11 mouse cellular contexts compared by ENCODE assay signal in the genomic region with DNA sequence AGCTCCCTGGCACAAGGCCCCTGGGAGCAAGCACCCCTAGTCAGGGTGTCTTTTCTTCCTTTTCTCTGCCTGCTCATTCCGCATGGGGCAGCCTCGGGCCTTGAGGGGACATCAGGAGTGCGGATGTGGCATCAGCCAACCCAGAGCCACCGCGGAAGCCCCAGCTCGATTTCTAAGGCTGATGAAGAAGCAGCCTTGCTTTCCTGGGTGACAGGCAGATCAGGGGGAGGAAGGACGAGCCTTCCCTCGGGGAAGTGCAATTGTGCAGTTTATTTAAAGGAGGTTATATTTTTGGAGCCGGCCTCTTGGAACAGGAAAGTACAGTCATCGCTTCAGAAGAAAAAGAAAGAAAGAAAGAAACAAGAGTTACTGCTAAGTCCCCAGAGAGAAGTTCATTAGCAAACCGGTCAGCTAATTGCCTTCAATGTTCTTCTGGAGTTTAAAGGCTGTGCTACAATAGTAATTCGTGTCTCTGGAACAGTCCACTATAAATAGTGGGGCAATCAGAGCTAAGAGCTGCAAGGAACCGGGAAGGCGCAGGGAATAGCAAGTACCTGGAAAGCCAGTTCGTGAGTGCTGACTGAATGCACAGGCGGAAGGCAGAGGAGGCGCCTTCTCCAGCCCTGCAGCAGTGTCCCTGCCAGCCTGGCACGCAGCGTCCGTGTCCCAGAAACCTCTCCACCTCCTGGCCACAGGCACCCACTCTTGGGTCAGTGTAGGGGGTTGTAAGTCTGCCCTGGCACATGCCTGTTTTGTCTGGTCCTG. TPM values are rescaled to one million over a fixed set of nuclear protein-coding genes. Genes with fewer than 3 reads are reported as not detected.
A peak's percentile ranks its signal among the peaks of the same experiment; 100 is the strongest.
DNase-seq lines count a peak whose midpoint lies in the region; ATAC-seq and TF ChIP-seq lines count a peak whose summit lies in the region.
"Had no signal": no experiment of that assay in that cellular context is flagged by ENCODE, and none has a peak within 500 bp of the region (broad histone marks: within the 10 kb centered on the region; RNA-seq: fewer than 3 reads in every experiment).

No protein-coding gene starts in this region.

- 40% methylated on average over 20 of the region's 20 CpGs for WGBS in forebrain, embryonic 16.5 days
- 61% methylated on average over 20 of the region's 20 CpGs for WGBS in forebrain, embryonic 11.5 days

- intact Hi-C loops in left cerebral cortex, postnatal 25 days (cut with DNase I): loop anchor here (2.0 to 5.0 kb wide), 2 partner anchors 16 to 386 kb away; no protein-coding TSS in a partner anchor

- H3K9ac ChIP-seq in forebrain, embryonic 16.5 days (replicated peaks; ENCODE audit: low read depth, low read length): 0 out of 2 replicates have a peak overlapping the region, but pooled peaks have one; percentile 8
- H3K9ac ChIP-seq in forebrain, embryonic 11.5 days (ENCODE audit: low read length): no peak overlapping the region
- H3K9ac ChIP-seq: hindbrain, embryonic 15.5 days; limb, embryonic 15.5 days had no signal

- DNase-seq in forebrain, embryonic 11.5 days (ENCODE audit: low spot score): no peak
- DNase-seq in layer of hippocampus, adult 2 months (ENCODE audit: low spot score in 2 of 2): peak; percentile 54 to 57
- no peak for DNase-seq in layer of hippocampus, postnatal 25 days (ENCODE audit: extremely low spot score in 1 of 2, low spot score in 1 of 2)
- DNase-seq in left cerebral cortex, postnatal 25 days (ENCODE audit: low spot score in 2 of 2): peak; percentile 65 to 92
- DNase-seq: cerebellum, adult 11 months had no signal

- no peaks in the 10 kb centered on the region for H3K36me3 ChIP-seq in forebrain, embryonic 16.5 days (ENCODE audit: control insufficient read depth, insufficient read depth)
- no peaks in the 10 kb centered on the region for H3K36me3 ChIP-seq in forebrain, embryonic 11.5 days (ENCODE audit: control insufficient read depth, insufficient read depth, low read length)
- H3K36me3 ChIP-seq: hindbrain, embryonic 15.5 days; limb, embryonic 15.5 days had no signal

- peaks cover 17% of the 10 kb centered on the region for H3K27me3 ChIP-seq in forebrain, embryonic 16.5 days (replicated peaks; ENCODE audit: control insufficient read depth, insufficient read depth, low read length)
- peaks cover 15% of the 10 kb centered on the region for H3K27me3 ChIP-seq in forebrain, embryonic 11.5 days (ENCODE audit: control insufficient read depth, insufficient read depth, low read length)

- peaks cover 5% of the 10 kb centered on the region for H3K4me1 ChIP-seq in forebrain, embryonic 16.5 days (replicated peaks; ENCODE audit: control insufficient read depth, insufficient read depth, low read length)
- H3K4me1 ChIP-seq in forebrain, embryonic 11.5 days (replicated peaks; ENCODE audit: control insufficient read depth, insufficient read depth, low read length): no peaks in the 10 kb centered on the region; the same call in 1 of the 2 replicates
- H3K4me1 ChIP-seq in cortical plate, adult 2 months (ENCODE audit: control insufficient read depth, insufficient read depth, low read length): peaks cover 12% of the 10 kb centered on the region
- H3K4me1 ChIP-seq: hindbrain, embryonic 15.5 days had no signal

- TF ChIP-seq POLR2A in cortical plate, adult 2 months (IDR thresholded peaks at IDR 0.05; ENCODE audit: extremely low read depth, insufficient read depth, low read length): no peak

- TF ChIP-seq CTCF in layer of hippocampus, adult 2 months (conservative IDR thresholded peaks at IDR 0.05): peak; percentile 20; the same call in 1 of the 2 replicates
- no peak for TF ChIP-seq CTCF in cortical plate, adult 2 months (IDR thresholded peaks at IDR 0.05; ENCODE audit: extremely low read depth, insufficient read depth, low read length)

- no peak overlapping the region; the same call in 1 of the 2 replicates for H3K4me2 ChIP-seq in forebrain, embryonic 16.5 days (ENCODE audit: low read length)
- H3K4me2 ChIP-seq in forebrain, embryonic 11.5 days (ENCODE audit: low read depth, low read length, severe bottlenecking): no peak overlapping the region
- H3K4me2 ChIP-seq: hindbrain, embryonic 15.5 days; limb, embryonic 15.5 days had no signal

- H3K9me3 ChIP-seq in forebrain, embryonic 16.5 days (ENCODE audit: control insufficient read depth, low read length): no peaks in the 10 kb centered on the region
- no peaks in the 10 kb centered on the region for H3K9me3 ChIP-seq in forebrain, embryonic 11.5 days (ENCODE audit: control insufficient read depth, low read length)
- H3K9me3 ChIP-seq: hindbrain, embryonic 15.5 days; limb, embryonic 15.5 days had no signal

- H3K4me3 ChIP-seq in forebrain, embryonic 16.5 days (replicated peaks; ENCODE audit: low read length): no peak overlapping the region
- H3K4me3 ChIP-seq in forebrain, embryonic 11.5 days (ENCODE audit: low read depth, low read length): no peak overlapping the region
- H3K4me3 ChIP-seq in layer of hippocampus, adult 2 months: peak overlapping the region; percentile 20; the same call in 1 of the 2 replicates
- no peak overlapping the region for H3K4me3 ChIP-seq in cortical plate, adult 2 months (ENCODE audit: insufficient read depth, low read length)
- H3K4me3 ChIP-seq: hindbrain, embryonic 15.5 days; limb, embryonic 15.5 days had no signal

- ATAC-seq in forebrain, embryonic 16.5 days: no peak
- ATAC-seq in forebrain, embryonic 11.5 days (replicated peaks; ENCODE audit: low FRiP score): no peak
- ATAC-seq in erythroblast, adult 5-6 weeks (replicated peaks; ENCODE audit: low FRiP score, poor library complexity, severe bottlenecking): no peak
- ATAC-seq in megakaryocyte progenitor cell, adult 5-6 weeks (replicated peaks; ENCODE audit: poor library complexity): no peak

- no peak overlapping the region for H3K27ac ChIP-seq in forebrain, embryonic 16.5 days (ENCODE audit: low read length)
- no peak overlapping the region for H3K27ac ChIP-seq in forebrain, embryonic 11.5 days (ENCODE audit: low read depth, low read length)
- H3K27ac ChIP-seq in layer of hippocampus, adult 2 months: peak overlapping the region; percentile 84
- peak overlapping the region; percentile 69 for H3K27ac ChIP-seq in cortical plate, adult 2 months (ENCODE audit: insufficient read depth, low read length)
- H3K27ac ChIP-seq: hindbrain, embryonic 15.5 days; limb, embryonic 15.5 days had no signal

RNA-seq across cellular contexts. Expression of a gene that starts 24.4 kb away (rescaled TPM):
- polyA plus RNA-seq in forebrain, embryonic 16.5 days (2015; fragmentation: Nextera tagmentation; extraction: Ambion mirVana): 436 and 438 TPM in 2 replicates
- 290 and 324 TPM in 2 replicates for polyA plus RNA-seq in forebrain, embryonic 11.5 days (2014; fragmentation: Nextera tagmentation; extraction: Ambion mirVana)
- total RNA-seq in layer of hippocampus, adult 2 months (2021): 100 to 1,000 TPM; 352 to 358 TPM
- total RNA-seq in layer of hippocampus, postnatal 25 days (2021): 100 to 1,000 TPM; 332 to 335 TPM
- polyA plus RNA-seq in cortical plate, adult 2 months (2012; rRNA removed): 519 and 613 TPM in 2 replicates
- total RNA-seq in left cerebral cortex, postnatal 25 days (2021): 100 to 1,000 TPM; 349 to 350 TPM
- 4.8 and 17.3 TPM in 2 replicates for total RNA-seq in erythroblast, adult 5-6 weeks (2015; ENCODE audit: low replicate concordance)
- 44.9 and 46.9 TPM in 2 replicates for total RNA-seq in erythroblast, adult 5-6 weeks (2017; ENCODE audit: low replicate concordance)
- total RNA-seq in megakaryocyte progenitor cell, adult 5-6 weeks (2015): 56.7 and 60.6 TPM in 2 replicates
- 336 and 416 TPM in 2 replicates for total RNA-seq in megakaryocyte progenitor cell, adult 5-6 weeks (2017)

RNA-seq across cellular contexts. Expression of a gene that starts 36.1 kb away (rescaled TPM):
- 71.2 and 78.2 TPM in 2 replicates for polyA plus RNA-seq in forebrain, embryonic 16.5 days (2015; fragmentation: Nextera tagmentation; extraction: Ambion mirVana)
- 52.3 and 57.9 TPM in 2 replicates for polyA plus RNA-seq in forebrain, embryonic 11.5 days (2014; fragmentation: Nextera tagmentation; extraction: Ambion mirVana)
- 100 to 1,000 TPM; 207 to 216 TPM for total RNA-seq in layer of hippocampus, adult 2 months (2021)
- total RNA-seq in layer of hippocampus, postnatal 25 days (2021): 100 to 1,000 TPM; 233 TPM
- polyA plus RNA-seq in cortical plate, adult 2 months (2012; rRNA removed): 241 and 251 TPM in 2 replicates
- total RNA-seq in left cerebral cortex, postnatal 25 days (2021): 100 to 1,000 TPM; 258 to 277 TPM
- total RNA-seq in erythroblast, adult 5-6 weeks (2015; ENCODE audit: low replicate concordance): 3.3 and 5.8 TPM in 2 replicates
- total RNA-seq in erythroblast, adult 5-6 weeks (2017; ENCODE audit: low replicate concordance): 2.6 and 3.2 TPM in 2 replicates
- 2.7 and 3.1 TPM in 2 replicates for total RNA-seq in megakaryocyte progenitor cell, adult 5-6 weeks (2015)
- 1.8 and 4.1 TPM in 2 replicates for total RNA-seq in megakaryocyte progenitor cell, adult 5-6 weeks (2017)

RNA-seq across cellular contexts. Expression of a gene that starts 37.1 kb away (rescaled TPM):
- 96.6 and 117 TPM in 2 replicates for polyA plus RNA-seq in forebrain, embryonic 16.5 days (2015; fragmentation: Nextera tagmentation; extraction: Ambion mirVana)
- polyA plus RNA-seq in forebrain, embryonic 11.5 days (2014; fragmentation: Nextera tagmentation; extraction: Ambion mirVana): 104 and 112 TPM in 2 replicates
- 10 to 100 TPM; 29.9 to 34.9 TPM for total RNA-seq in layer of hippocampus, adult 2 months (2021)
- 10 to 100 TPM; 38.7 to 40.7 TPM for total RNA-seq in layer of hippocampus, postnatal 25 days (2021)
- polyA plus RNA-seq in cortical plate, adult 2 months (2012; rRNA removed): 69.3 and 78.3 TPM in 2 replicates
- total RNA-seq in left cerebral cortex, postnatal 25 days (2021): 10 to 100 TPM; 39.5 to 42.4 TPM
- total RNA-seq in erythroblast, adult 5-6 weeks (2015; ENCODE audit: low replicate concordance): 17.7 and 24.9 TPM in 2 replicates
- 3.3 and 10.0 TPM in 2 replicates for total RNA-seq in erythroblast, adult 5-6 weeks (2017; ENCODE audit: low replicate concordance)
- 48.9 and 56.0 TPM in 2 replicates for total RNA-seq in megakaryocyte progenitor cell, adult 5-6 weeks (2015)
- 41.9 and 51.4 TPM in 2 replicates for total RNA-seq in megakaryocyte progenitor cell, adult 5-6 weeks (2017)

Comparison
In these comparisons a context has a peak if more than half of its experiments do, and no peak if none do; other contexts are left out.
1. DNase-seq: peak in layer of hippocampus, adult 2 months (2 of 2) and left cerebral cortex, postnatal 25 days (2 of 2); none in forebrain, embryonic 11.5 days (single experiment) and layer of hippocampus, postnatal 25 days (0 of 2).
2. H3K27ac ChIP-seq: peak in layer of hippocampus, adult 2 months (single experiment) and cortical plate, adult 2 months (single experiment); none in forebrain, embryonic 16.5 days (single experiment) and forebrain, embryonic 11.5 days (single experiment).
3. RNA of a gene that starts 36.1 kb away (total RNA-seq): 258 to 277 TPM in left cerebral cortex, postnatal 25 days, 233 TPM in layer of hippocampus, postnatal 25 days and 207 to 216 TPM in layer of hippocampus, adult 2 months; 2.6 to 5.8 TPM in erythroblast, adult 5-6 weeks and 1.8 to 4.1 TPM in megakaryocyte progenitor cell, adult 5-6 weeks; every median in the first group is over 10 times any median in the second.